Mouse (Mus musculus) G1E (cell line): ENCODE results near the gene Fuz. TPM values are rescaled to one million over a fixed set of nuclear protein-coding genes. Genes with fewer than 3 reads are reported as not detected.

Experiments used
- ATAC-seq: 2 replicates; pipeline ENCODE4 v1.8.0; 2016; ENCODE audit warnings: mild to moderate bottlenecking; ENCODE audit not compliant: insufficient number of reproducible peaks, poor library complexity, low FRiP score, severe bottlenecking; ENCODE audit errors: extremely low read depth
- DNase-seq: peaks from one replicate; pipeline ENCODE4 v3.0.0; 2012; ENCODE audit warnings: low spot score
- H3K27me3 ChIP-seq: 2 replicates; pipeline ENCODE4 v1.6.1; 2012; ENCODE audit warnings: mild to moderate bottlenecking, low read length, inconsistent platforms; ENCODE audit not compliant: insufficient read depth
- H3K36me3 ChIP-seq: replicated peaks from 2 replicates; pipeline ENCODE3; 2012; ENCODE audit warnings: mild to moderate bottlenecking, inconsistent platforms
- H3K4me1 ChIP-seq: 2 replicates; pipeline ENCODE4 v1.6.1; 2012; ENCODE audit warnings: low read depth, low read length, inconsistent platforms, mixed read lengths; ENCODE audit not compliant: insufficient read depth
- H3K4me3 ChIP-seq: 2 replicates; pipeline ENCODE4 v1.5.1; 2012; ENCODE audit warnings: low read depth, mild to moderate bottlenecking, inconsistent platforms, low read length, moderate library complexity, mixed read lengths
- H3K9me3 ChIP-seq: replicated peaks from 2 replicates; pipeline ENCODE4 v1.6.1; 2012; ENCODE audit warnings: inconsistent platforms
- CTCF ChIP-seq: IDR thresholded peaks from 2 replicates; pipeline ENCODE4 v1.5.1; 2012; ENCODE audit warnings: low read depth, low read length, inconsistent platforms, mixed read lengths
- GATA1 ChIP-seq: IDR thresholded peaks from 2 replicates; pipeline ENCODE4 v1.6.1; 2012; ENCODE audit warnings: borderline replicate concordance, low read length, inconsistent platforms, mixed read lengths
- GATA2 ChIP-seq: IDR thresholded peaks from 2 replicates; pipeline ENCODE4 v1.6.1; 2012; ENCODE audit warnings: low read depth, low read length, inconsistent platforms, borderline replicate concordance
- POLR2AphosphoS5 ChIP-seq: IDR thresholded peaks from 2 replicates; pipeline ENCODE4 v1.6.1; 2012; ENCODE audit warnings: low read depth, low read length, inconsistent platforms; ENCODE audit not compliant: insufficient replicate concordance
- TAL1 ChIP-seq: conservative IDR thresholded peaks from 2 replicates; pipeline ENCODE4 v1.6.1; 2012; ENCODE audit warnings: low read depth, low read length, inconsistent platforms, mixed read lengths
- polyA plus RNA-seq: library from polyadenylated mRNA; stranded (reverse); fragments of >175 nt; gene quantifications from 2 replicates; pipeline ENCODE4 v1.2.3, GENCODE M21; 2012
- total RNA-seq, 2 experiments: library from RNA; stranded (forward) in 1 of 2; stranded (reverse) in 1 of 2; fragments of 200-1000 nt in 1 of 2; fragments of >200 nt in 1 of 2; fragmentation: Nextera tagmentation in 1 of 2; gene quantifications; 2 replicates each; pipeline ENCODE4 v1.2.3; 2014 to 2017

Gene Fuz
- total and polyA plus RNA-seq, 3 experiments = 16.8 to 37.5 (median 17.8) TPM

GRCm38 (mm10) chr7:44893197-44893596 lies 2.7 kb upstream of the Fuz start:
- DNase-seq = no peak
- Histone ChIP-seq H3K27me3 (no peaks in the 10 kb centered on the region), H3K36me3 (peaks cover 43% of the 10 kb centered on the region), H3K9me3 (no peaks in the 10 kb centered on the region), H3K4me1 (peaks cover 73% of the 10 kb centered on the region), H3K4me3 (no peak overlapping the region)
- TF ChIP-seq GATA2 = no peak
- ATAC-seq = no peak

- Histone ChIP-seq H3K4me1 (peaks cover 74% of the 10 kb centered on the region), H3K9me3 (no peaks in the 10 kb centered on the region), H3K27me3 (no peaks in the 10 kb centered on the region), H3K4me3 (no peak overlapping the region), H3K36me3 (peaks cover 43% of the 10 kb centered on the region)
- no peak for DNase-seq
- TF ChIP-seq GATA2 (no peak), GATA1 (no peak), TAL1 (no peak), POLR2AphosphoS5 (no peak), CTCF (no peak)
- no peak for ATAC-seq
Measured at GRCm38 (mm10) chr7:44894175-44894574, 1.7 kb upstream of the Fuz start.

DNA sequence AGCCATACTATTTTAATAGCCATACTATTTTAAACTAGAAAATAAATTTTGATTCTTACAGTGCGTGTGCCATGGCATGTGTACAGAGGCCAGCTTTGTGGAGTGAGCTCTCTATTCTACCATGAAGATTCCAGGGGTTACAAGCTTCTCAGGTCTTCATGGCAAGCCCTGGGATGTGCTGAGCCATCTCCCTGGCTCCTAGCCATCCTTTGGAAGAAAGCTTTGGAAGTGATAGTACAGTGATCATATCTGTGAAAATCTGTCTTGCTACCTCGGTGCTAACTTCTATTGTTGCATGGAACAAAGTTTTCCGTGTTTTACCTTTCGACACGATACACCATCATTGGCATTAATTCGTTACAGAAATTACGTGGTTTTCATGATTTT lies 680 bp upstream of the Fuz start:
- peak overlapping the region; percentile 76; the same call in 1 of the 2 replicates for H3K4me3 ChIP-seq
- H3K9me3 ChIP-seq = no peaks in the 10 kb centered on the region
- H3K4me1 ChIP-seq = peaks cover 79% of the 10 kb centered on the region
- TF ChIP-seq GATA2 = no peak
- peaks cover 45% of the 10 kb centered on the region for H3K36me3 ChIP-seq
- DNase-seq (no peak), ATAC-seq (no peak)
- no peaks in the 10 kb centered on the region for H3K27me3 ChIP-seq

DNA sequence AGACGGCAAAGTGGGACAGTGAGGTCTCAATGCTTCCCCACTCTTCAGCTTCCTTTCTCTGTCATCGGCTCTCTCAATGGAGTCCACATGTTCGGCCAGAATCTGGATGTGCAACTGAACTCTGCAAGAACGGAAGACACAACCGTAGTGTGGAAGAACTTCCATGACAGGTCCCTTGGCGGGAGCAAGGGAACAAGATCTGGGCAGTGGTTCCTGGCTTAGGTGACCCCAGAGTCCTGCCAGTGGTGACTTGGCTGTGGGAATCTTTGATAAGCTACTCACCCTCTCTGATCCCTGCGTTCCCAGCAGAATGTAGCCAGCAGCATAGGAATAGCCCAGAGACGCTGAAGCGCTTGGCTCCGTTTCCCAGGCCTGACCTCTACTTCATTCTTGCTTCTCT lies 620 bp downstream of the Fuz start:
- ATAC-seq (no peak), DNase-seq (peak; percentile 22)
- TF ChIP-seq POLR2AphosphoS5 (no peak), CTCF (no peak), GATA2 (no peak), GATA1 (no peak), TAL1 (no peak)
- H3K36me3 ChIP-seq = peaks cover 48% of the 10 kb centered on the region
- H3K4me1 ChIP-seq = peaks cover 77% of the 10 kb centered on the region
- H3K9me3 ChIP-seq = no peaks in the 10 kb centered on the region
- H3K4me3 ChIP-seq = peak overlapping the region; percentile 76
- H3K27me3 ChIP-seq = no peaks in the 10 kb centered on the region

DNA sequence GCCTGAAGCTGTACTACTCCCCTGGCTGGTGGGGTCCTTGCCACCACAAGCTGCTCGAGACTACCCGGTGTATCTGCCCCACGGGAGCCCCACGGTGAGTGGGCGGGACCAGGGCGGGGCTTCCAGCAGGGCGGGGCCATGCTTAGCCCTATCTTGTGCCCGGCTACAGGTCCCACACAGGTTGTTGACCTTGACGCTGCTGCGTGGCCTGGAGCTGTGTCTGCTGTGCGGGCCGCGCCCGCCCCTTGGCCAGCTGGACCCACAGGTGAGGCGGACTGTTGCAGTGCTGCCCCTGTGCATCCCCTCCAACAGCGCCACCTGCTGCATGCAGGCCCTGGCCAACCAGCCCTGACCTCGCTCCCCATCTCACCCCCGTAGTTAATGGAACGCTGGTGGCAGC lies 2.7 kb downstream of the Fuz start:
- Histone ChIP-seq H3K9me3 (no peaks in the 10 kb centered on the region), H3K4me3 (peak overlapping the region; percentile 59; the same call in 1 of the 2 replicates), H3K4me1 (peaks cover 72% of the 10 kb centered on the region), H3K36me3 (peaks cover 67% of the 10 kb centered on the region), H3K27me3 (no peaks in the 10 kb centered on the region)
- DNase-seq (peak; percentile 24), ATAC-seq (no peak)
- TF ChIP-seq TAL1 (no peak), GATA2 (no peak), GATA1 (no peak), POLR2AphosphoS5 (no peak), CTCF (no peak)

GRCm38 (mm10) chr7:44900632-44901031 lies 4.8 kb downstream of the Fuz start:
- ATAC-seq = no peak

GRCm38 (mm10) chr7:44901230-44901722 lies 5.4 kb downstream of the Fuz start:
- Histone ChIP-seq H3K4me3 (no peak overlapping the region), H3K27me3 (no peaks in the 10 kb centered on the region), H3K9me3 (no peaks in the 10 kb centered on the region), H3K36me3 (peaks cover 94% of the 10 kb centered on the region), H3K4me1 (peaks cover 70% of the 10 kb centered on the region)
- ATAC-seq = no peak
- no peak for DNase-seq
- TF ChIP-seq GATA1 (no peak), GATA2 (no peak), POLR2AphosphoS5 (no peak), TAL1 (no peak)

More at GRCm38 (mm10) chr7:44900632-44901031, 4.8 kb downstream of the Fuz start:
- H3K9me3 ChIP-seq = no peaks in the 10 kb centered on the region
- H3K27me3 ChIP-seq = no peaks in the 10 kb centered on the region
- TF ChIP-seq TAL1 = no peak
- TF ChIP-seq GATA1 = no peak
- TF ChIP-seq POLR2AphosphoS5 = no peak; the same call in 1 of the 2 replicates
- TF ChIP-seq CTCF = no peak
- no peak for TF ChIP-seq GATA2
- DNase-seq = no peak
- peaks cover 75% of the 10 kb centered on the region for H3K4me1 ChIP-seq
- peaks cover 88% of the 10 kb centered on the region for H3K36me3 ChIP-seq
- no peak overlapping the region for H3K4me3 ChIP-seq
